Mouse (Mus musculus) thymus, adult 2 months (tissue): ENCODE measurements around the gene Arhgef11.

Experiments used
- CTCF ChIP-seq: fragments of 200-500 bp; IDR thresholded peaks from 2 replicates; pipeline ENCODE4 v1.5.1; 2012; ENCODE audit warnings: mild to moderate bottlenecking, control low read depth, low read length, moderate library complexity, borderline replicate concordance; ENCODE audit not compliant: control insufficient read depth, poor library complexity, insufficient read depth; ENCODE audit errors: extremely low read depth
- POLR2A ChIP-seq: fragments of 200-500 bp; IDR thresholded peaks from 2 replicates; pipeline ENCODE4 v1.6.1; 2012; ENCODE audit warnings: mild to moderate bottlenecking, low read length, control low read depth, moderate library complexity; ENCODE audit not compliant: control insufficient read depth, poor library complexity, insufficient read depth; ENCODE audit errors: extremely low read depth

DNA sequence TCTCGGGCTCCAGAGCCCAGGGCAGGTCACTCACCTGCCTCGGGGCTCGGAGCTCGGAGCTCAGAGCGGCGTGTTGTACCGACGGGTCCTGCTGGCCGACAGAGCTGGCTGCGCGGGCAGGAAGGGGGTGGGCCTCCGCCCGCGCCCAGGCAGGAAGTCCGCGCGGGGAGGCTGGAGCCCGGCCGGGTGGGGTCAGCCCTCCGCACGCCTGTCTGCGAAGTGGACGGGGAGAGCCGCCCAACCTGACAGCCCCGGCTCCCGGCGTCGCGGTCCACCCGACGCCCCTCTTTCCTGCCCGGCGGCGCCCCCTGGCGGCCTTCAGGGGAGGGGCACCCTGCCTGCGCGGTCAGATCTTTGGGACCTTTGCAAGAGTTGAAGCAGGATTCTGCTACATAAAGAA lies 151.5 kb downstream of the Arhgef11 start:
- TF ChIP-seq CTCF (peak; percentile 100), POLR2A (no peak)
